Mouse (Mus musculus): ENCODE data around the gene Hhipl2.
"Not testable (repeated sequence)": the region's sequence is repeated elsewhere in the genome, so short reads cannot be mapped to it uniquely, and the experiment has no call there.

The Hhipl2 gene

GRCm38 (mm10) chr1:183417873-183418272 is at the start of gene Hhipl2:
TSS of gene Hhipl2 (plus strand) at chr1:183418215.
- no peak for ATAC-seq (ENCODE audit: insufficient number of reproducible peaks, low FRiP score, low TSS enrichment)

GRCm38 (mm10) chr1:183368601-183369400 is 49.2 kb upstream of the Hhipl2 start:
- peak; percentile 11 for ATAC-seq (ENCODE audit: insufficient number of reproducible peaks, low FRiP score, low TSS enrichment)

- peak; percentile 99 for ATAC-seq (ENCODE audit: insufficient number of reproducible peaks, low FRiP score, low TSS enrichment)
Measured at GRCm38 (mm10) chr1:183369427-183370014, 48.5 kb upstream of the Hhipl2 start, which contains the start of gene Mia3. TSS of gene Mia3 (minus strand) at chr1:183369553.

GRCm38 (mm10) chr1:183374728-183375127 is 43.3 kb upstream of the Hhipl2 start:
- no peak for ATAC-seq (ENCODE audit: insufficient number of reproducible peaks, low FRiP score, low TSS enrichment)

GRCm38 (mm10) chr1:183377045-183377444 is 41.0 kb upstream of the Hhipl2 start:
- ATAC-seq (ENCODE audit: insufficient number of reproducible peaks, low FRiP score, low TSS enrichment): no peak

- no peak for ATAC-seq (ENCODE audit: insufficient number of reproducible peaks, low FRiP score, low TSS enrichment)
Measured at GRCm38 (mm10) chr1:183378321-183378941, 39.6 kb upstream of the Hhipl2 start.

- not testable (repeated sequence) for ATAC-seq (ENCODE audit: insufficient number of reproducible peaks, low FRiP score, low TSS enrichment)
Measured at GRCm38 (mm10) chr1:183379376-183379775, 38.6 kb upstream of the Hhipl2 start.

GRCm38 (mm10) chr1:183381816-183382215 is 36.2 kb upstream of the Hhipl2 start:
- ATAC-seq (ENCODE audit: insufficient number of reproducible peaks, low FRiP score, low TSS enrichment): no peak

- no peak for ATAC-seq (ENCODE audit: insufficient number of reproducible peaks, low FRiP score, low TSS enrichment)
Measured at GRCm38 (mm10) chr1:183382621-183383020, 35.4 kb upstream of the Hhipl2 start.

- not testable (repeated sequence) for ATAC-seq (ENCODE audit: insufficient number of reproducible peaks, low FRiP score, low TSS enrichment)
Measured at GRCm38 (mm10) chr1:183387421-183387820, 30.6 kb upstream of the Hhipl2 start.

GRCm38 (mm10) chr1:183388426-183389406 is 29.3 kb upstream of the Hhipl2 start, which contains the start of gene Taf1a:
TSS of gene Taf1a (plus strand) at chr1:183388981.
- peak; percentile 100 for ATAC-seq (ENCODE audit: insufficient number of reproducible peaks, low FRiP score, low TSS enrichment)

GRCm38 (mm10) chr1:183403396-183403795 is 14.6 kb upstream of the Hhipl2 start:
- no peak for ATAC-seq (ENCODE audit: insufficient number of reproducible peaks, low FRiP score, low TSS enrichment)

- ATAC-seq (ENCODE audit: insufficient number of reproducible peaks, low FRiP score, low TSS enrichment): no peak
Measured at GRCm38 (mm10) chr1:183414081-183414727, 3.8 kb upstream of the Hhipl2 start.

- no peak for ATAC-seq (ENCODE audit: insufficient number of reproducible peaks, low FRiP score, low TSS enrichment)
Measured at GRCm38 (mm10) chr1:183419741-183420140, 1.7 kb downstream of the Hhipl2 start.

- no peak for ATAC-seq (ENCODE audit: insufficient number of reproducible peaks, low FRiP score, low TSS enrichment)
Measured at GRCm38 (mm10) chr1:183420296-183420695, 2.3 kb downstream of the Hhipl2 start.

- ATAC-seq (ENCODE audit: insufficient number of reproducible peaks, low FRiP score, low TSS enrichment): no peak
Measured at GRCm38 (mm10) chr1:183424100-183424499, 6.1 kb downstream of the Hhipl2 start.

GRCm38 (mm10) chr1:183434918-183435317 is 16.9 kb downstream of the Hhipl2 start:
- no peak for ATAC-seq (ENCODE audit: insufficient number of reproducible peaks, low FRiP score, low TSS enrichment)

GRCm38 (mm10) chr1:183439036-183439435 is 21.0 kb downstream of the Hhipl2 start:
- ATAC-seq (ENCODE audit: insufficient number of reproducible peaks, low FRiP score, low TSS enrichment): peak; percentile 76

GRCm38 (mm10) chr1:183442015-183442774 is 24.2 kb downstream of the Hhipl2 start:
- ATAC-seq (ENCODE audit: insufficient number of reproducible peaks, low FRiP score, low TSS enrichment): peak; percentile 80
